Mouse (Mus musculus) left cerebral cortex, adult 8-10 months (tissue): Measurements from ENCODE around the gene Csnk1g1. TPM values are rescaled to one million over a fixed set of nuclear protein-coding genes. Genes with fewer than 3 reads are reported as not detected.

Source experiments
- DNase-seq, 2 experiments: peaks; one replicate each; pipeline ENCODE4 v3.0.0; 2022; ENCODE audit warnings: low spot score in 2 of 2
- total RNA-seq, 4 experiments: library from RNA; stranded (reverse); gene quantifications; 2 replicates each; pipeline ENCODE4 v1.2.4; 2022

The Csnk1g1 gene
- total RNA-seq, 4 experiments from 2014 or later = 33.0 to 48.1 (median 44.8) TPM

DNA sequence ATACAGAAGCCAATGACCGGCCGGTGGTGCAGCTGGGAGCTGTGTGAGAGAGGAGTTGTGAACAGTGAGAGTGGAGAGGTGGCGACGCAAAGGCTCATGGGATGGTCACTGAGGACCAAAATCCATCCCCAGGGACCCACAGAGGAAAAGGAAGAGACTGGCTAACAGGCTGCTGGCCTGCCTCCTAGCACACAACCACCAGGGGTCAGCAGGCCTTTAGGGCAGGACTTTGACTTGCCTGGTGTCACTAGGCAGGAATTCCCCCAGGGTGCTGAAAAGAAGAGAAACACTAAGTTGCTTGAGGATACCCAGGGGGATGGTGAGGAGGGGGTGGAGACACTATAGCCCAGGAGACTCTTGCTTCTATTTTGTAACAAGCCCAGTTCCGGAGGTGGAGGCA, 158.8 kb downstream of the Csnk1g1 start:
- DNase-seq = no peak

DNA sequence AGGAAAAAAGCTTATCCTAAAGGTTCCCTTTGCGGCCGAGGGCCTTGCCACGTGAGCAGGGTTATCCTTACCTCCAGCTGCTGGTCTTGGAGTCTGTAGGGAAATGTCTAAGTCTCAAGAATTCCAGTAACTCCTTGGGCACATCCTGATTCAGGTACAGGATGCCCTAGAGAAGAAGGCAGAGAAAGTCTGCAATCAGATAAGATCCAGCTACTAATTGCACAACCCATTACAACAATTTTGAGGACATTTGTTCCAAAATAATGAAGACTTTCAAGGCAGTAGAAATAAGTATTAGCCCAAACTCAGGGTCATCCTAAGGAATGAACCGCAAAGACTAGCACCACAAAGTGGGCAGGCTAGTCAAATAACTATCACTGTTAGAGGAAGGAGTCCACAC, 159.3 kb downstream of the Csnk1g1 start:
- DNase-seq = no peak

DNA sequence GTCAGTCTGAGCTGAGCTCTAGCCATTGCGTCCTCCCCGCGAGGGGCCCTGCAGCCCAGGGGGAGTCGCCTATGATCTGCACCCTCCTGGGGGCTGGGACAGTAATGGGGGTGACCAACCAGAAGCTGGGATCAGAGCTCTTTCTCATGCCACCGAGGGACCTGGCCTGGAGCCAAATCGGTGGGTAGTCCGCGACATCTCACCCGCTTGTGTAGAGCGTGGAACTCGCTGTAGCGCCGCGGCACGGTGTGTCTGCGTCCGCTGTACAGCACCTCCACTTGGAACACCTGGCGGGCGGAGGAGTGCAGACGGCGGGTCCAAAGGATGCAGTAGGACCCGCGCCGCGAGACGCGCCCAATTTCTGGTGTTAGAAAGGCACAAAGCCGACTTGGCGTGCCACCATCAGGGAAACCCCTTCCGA, 160.3 kb downstream of the Csnk1g1 start:
- no peak for DNase-seq

DNA sequence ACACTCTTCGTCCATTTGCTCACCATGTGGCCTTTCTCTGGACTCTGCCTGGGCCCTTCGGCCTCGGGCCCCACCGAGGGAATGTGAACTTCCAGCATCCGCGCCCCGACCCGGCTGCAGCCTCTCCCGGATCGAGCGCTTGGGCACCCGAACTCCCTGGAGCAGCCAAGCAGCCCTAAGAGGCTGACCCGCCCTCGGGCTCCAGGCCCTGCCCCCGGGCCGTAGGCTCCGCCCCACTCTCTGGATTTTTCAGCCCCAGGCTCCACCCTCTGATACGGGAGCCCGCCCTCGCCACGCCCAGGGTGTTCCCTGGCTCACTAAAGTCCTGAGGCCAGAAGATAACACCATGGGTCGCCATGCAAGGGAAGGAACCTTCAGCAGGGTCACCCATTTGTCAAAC, 160.9 kb downstream of the Csnk1g1 start, which contains the start of gene Snx22:
Gene Snx22, minus strand, starts transcription at position 137 of the 400 bp plus-strand sequence.
- peak; percentile 47 to 61 for DNase-seq

DNA sequence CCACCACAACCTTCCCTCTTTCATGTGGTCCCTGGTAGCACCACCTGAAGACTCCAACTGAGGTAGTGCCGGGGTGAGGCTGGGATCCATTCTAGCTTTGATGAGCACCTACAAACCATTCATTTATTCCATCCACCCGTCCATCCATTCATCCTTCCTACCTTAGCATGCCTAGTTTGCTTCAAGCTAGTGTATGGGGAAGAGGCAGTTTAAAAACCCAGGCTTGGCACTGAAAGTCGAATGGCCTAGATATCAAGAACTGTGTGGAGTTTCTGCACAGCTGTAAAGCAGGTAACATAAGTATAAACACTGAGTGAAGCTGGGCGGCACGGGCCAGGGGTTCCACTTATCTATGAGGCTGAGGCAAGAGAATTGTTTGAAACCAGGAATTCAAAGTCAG, 161.4 kb downstream of the Csnk1g1 start:
- DNase-seq = no peak

DNA sequence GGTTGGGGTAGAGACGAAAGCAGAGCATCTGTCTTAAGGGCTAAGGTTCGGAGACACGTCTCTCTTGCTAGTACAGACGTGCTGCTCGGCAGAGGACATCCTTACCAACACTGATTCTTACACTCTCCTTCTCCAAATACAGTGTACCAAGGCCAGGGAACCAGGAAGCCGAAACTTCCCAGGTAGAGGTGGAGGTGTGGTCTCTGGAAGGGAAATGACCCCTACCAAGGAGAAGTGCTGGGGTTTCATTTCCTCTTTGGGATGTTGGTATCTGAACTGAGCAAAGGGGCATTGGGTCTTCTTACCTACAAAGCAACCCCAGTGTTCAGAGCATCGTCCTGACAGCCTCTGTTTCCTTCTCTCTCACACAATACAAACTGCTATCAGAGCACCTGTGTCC, 164.0 kb downstream of the Csnk1g1 start:
- DNase-seq = no peak

DNA sequence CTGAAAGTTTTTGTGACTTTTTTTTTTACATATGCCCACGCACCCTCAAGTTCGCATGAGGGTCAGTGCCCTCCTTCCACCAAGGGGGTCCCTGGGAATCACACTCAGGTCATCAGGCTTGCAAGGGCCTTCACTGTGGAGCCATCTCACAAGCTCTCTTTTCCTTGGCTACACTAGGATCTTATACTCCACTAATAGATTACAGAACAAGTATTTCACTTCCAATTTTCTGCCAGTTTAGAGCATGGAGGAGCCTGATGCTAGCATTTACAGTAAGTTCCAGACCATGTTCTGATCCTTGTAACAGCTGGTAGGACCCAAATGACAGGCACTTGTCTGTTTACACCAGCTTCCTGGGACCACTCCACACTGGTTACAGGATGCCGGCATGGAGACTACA, 169.3 kb downstream of the Csnk1g1 start:
- no peak for DNase-seq

DNA sequence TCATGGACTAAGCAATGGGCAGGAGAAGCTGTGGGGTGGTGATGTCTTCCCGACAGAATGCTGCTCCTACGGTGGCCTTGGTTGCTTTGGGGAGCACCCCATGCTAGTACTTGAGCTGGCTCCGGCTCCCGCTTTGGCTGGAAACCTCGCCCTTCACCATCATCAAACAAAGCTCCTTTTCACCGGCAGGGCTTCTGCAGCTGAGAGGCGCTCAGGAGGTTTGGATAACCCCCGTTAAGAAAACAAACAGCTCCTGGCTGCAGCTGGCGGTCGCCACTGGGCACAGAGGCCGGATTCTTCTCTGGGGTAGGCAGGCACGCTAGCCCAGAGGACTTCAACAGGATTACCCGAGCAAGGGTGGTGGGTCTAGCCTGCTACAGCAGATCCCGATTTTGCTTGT, 169.8 kb downstream of the Csnk1g1 start:
- no peak for DNase-seq

DNA sequence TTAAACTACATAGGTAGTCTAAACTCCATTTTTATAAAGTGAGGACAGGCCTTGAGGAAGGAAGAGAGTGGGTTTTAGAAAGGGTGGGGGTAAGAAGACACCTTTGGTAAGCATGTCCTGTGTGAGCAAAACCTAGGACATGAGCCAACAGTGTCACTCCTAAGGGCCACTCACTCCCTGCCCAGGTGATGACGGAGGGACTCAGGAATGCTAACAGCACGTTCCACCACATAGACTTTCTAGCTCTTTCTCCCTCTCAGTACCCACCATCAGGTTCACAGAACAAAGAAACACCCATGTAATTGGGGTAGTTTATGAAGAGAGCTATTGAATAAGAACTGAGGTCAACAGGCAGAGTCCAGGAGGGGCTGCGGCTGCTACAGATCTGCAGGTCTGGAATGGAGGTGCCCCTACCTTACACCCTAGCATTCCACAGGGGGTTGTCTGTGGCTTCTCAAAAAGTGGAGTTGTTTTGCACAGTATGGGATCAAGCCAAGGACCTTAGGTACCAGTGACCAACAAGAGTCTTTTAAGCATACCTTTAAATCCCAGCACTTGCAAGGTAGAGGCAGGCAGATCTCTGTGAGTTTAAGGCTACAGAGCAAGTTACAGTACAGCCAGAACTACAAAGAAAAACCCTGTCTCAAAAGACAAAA, 172.2 kb downstream of the Csnk1g1 start:
- no peak for DNase-seq

DNA sequence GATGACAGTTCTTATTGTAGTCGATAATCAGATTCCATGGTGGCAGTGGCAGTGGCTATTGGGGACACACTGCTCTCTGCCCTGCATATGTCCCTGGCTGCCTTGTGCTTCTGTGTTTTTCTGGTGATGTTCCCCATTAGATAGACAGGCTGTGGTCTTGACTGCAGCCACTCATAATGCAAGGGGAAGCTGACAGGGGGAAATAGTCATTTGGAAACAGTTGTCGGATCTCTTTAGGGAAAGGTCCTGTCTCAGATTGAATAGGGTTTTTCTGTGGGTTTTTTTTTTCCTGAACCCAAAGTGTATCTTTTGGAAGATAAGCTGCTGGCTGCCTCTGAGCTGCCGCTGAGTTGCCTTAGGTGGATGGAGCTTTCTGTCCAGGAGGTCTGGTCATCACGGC, 173.3 kb downstream of the Csnk1g1 start:
- DNase-seq = no peak

DNA sequence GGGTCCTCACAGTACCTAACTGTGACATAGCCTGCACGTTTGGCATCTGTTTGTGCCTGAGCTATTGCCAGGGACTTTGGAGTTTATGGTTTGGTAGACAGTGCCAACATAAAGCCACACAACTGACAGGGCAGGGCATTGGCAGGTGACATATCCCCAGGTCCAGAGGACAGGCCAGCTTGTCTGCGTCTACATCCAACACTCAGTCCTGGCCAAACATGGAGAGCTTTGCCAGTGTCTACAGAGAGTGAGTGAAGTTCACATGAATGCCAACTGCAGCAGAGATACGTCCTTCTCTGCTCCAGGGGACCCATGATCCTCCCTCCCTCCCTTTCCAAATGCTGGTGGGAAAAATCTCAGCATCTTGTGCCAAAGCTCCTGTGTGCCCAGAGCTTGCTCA, 175.4 kb downstream of the Csnk1g1 start:
- DNase-seq = no peak

DNA sequence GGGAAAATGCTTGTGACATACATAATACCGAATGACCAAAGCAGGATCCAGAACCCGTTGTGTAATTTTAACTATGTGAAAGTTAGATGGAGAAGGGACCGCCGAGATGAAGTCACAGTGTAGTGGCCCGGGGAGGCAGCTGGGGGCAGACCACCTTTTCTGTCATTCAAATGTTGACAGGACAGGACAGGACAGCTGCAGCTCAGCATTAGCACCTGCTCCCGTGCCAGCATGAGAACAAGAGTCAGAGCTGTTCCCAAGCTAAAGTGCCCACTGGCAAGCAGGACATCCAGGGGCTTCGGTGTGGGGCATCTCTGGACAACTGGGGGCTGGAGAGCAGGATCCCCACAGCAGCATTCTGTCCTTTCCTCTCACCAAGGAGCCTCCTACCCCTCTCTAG, 178.3 kb downstream of the Csnk1g1 start:
- no peak for DNase-seq

DNA sequence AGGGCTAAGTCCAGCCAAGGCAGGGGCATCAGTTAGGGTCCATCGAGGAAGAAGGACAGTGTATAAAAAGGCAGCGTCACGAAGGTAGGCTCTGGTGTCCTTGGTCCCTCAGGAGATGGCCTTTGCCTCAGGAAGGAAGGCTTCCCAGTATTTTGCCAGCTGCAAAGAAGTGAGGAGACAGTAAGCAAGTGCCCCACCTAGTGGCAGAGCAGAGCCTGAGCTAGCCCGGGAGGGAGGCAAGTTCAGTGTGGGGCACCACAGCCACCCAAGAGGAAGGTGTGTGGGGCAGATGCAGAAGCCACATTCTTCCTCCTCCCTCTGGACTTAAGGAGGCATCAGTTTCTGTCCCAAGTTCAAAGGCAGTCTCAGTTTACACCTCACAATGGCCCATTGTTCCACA, 179.7 kb downstream of the Csnk1g1 start:
- no peak for DNase-seq

DNA sequence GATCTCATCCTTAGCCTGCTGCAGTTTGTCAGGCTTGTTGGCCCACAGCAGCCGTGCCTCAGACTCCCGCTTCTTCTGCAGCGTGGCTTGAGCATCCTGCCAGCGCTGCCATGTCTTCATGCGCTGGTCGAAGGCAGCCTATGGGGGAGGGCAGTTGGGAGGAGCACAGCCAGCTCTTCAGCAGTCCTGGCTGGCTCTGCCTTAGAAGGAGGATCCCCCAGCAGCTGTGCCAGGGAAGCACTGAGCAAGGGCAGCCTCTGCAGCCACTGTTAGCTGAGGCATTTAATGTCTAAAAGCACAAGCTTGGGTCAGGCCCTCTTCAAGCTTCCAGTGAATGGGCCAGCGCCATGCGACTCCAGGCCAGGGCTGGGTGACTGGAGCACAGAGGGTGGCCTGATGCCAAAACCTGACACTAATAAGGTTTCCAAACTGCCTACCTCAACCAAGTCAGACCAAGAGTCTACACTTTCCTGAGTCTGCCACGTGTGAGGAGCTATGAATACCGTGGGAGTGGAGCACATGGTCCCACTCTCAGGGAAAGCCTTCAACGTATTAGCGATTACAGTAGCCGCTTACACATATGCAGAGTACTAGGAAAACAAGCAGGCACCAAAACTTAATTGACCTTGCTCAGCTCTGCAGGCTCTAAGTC, 182.0 kb downstream of the Csnk1g1 start:
- DNase-seq = no peak

DNA sequence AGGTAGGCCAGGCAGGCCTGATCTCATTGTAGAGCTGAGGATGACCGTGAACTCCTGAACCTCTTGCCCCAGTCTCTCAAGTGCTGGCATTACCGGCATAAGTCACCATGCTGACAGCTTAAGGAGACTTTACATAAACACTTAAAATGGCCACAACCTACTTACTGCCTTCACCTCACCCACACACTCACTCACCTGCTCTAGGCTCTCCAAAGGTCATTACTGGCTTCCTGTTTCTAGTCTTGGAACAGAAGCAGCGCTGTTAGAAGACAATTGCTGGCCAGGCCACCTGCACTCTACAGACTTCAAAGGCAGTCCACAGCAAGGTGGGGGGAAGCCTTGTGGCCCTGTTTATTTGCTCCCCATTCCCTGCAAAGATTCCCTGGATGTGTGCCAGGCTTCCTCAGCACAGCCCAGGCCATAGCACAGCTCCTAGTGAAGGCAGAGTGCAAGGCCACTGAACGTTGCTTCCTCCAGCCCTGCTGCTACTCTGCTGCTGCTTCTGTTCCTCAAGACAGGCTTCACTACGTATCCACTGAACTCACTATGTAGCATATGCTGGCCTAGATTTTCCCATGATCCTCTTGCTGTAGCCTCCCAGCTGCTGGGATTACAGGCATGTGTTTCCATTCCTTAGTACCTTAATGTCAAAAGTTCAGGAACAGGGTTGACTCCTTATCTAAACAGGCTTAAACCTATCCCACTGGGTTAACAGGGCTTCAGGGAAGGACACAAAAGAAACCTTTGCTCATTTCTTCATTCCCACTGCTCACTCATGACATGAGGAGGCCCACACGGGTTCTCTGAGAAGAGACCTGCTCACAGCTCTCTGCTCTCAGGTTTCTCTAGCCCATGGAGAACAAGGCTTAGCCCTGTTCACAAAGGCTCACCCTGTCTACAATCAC, 182.9 kb downstream of the Csnk1g1 start:
- no peak for DNase-seq

DNA sequence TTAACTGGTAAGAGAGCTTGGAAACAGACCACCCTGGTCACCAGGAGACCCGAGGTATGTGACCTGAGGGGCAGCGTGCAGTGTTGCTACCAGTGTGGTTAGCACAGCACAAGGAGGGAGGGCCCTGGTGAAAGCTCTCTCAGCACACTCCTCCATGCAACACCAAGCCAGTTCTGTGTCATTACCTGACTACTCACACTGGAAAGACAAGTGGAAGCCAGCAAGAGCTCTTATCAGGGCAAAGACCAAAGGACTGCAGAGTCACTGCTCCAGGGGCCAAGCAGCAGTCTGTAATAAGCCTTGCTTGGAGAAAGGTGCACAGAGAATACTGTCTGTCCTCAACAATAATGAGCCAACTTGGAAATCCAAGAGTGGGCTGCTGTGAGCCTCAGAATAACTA, 183.9 kb downstream of the Csnk1g1 start:
- no peak for DNase-seq

Other genes starting within 250 kb of the Csnk1g1 start
- 100 to 1,000 TPM; 221 to 258 (median 249) TPM for gene Oaz2, start 240.9 kb upstream of the Csnk1g1 start, total RNA-seq
- 10 to 100 TPM; 47.1 to 51.9 (median 49.0) TPM for gene Zfp609, start 81.4 kb upstream of the Csnk1g1 start, total RNA-seq
- under 1 TPM in 3 of 4 experiments, not detected in 1; 0.23 to 0.44 (median 0.25) TPM for gene Pclaf, start 18.7 kb upstream of the Csnk1g1 start, total RNA-seq
- 10 to 100 TPM; 34.1 to 37.8 (median 36.4) TPM for gene Trip4, start 130 bp upstream of the Csnk1g1 start, total RNA-seq
- 100 to 1,000 TPM; 147 to 175 (median 159) TPM for gene Ppib, start 151.3 kb downstream of the Csnk1g1 start, total RNA-seq
- gene Snx22, start 160.8 kb downstream of the Csnk1g1 start, total RNA-seq = 1 to 10 TPM; 4.3 to 6.0 (median 5.2) TPM
- 10 to 100 TPM; 76.2 to 82.1 (median 79.1) TPM for gene Snx1, start 217.7 kb downstream of the Csnk1g1 start, total RNA-seq
- 10 to 100 TPM; 25.7 to 26.7 (median 26.5) TPM for gene Ciao2a, start 217.7 kb downstream of the Csnk1g1 start, total RNA-seq
- 1 to 10 TPM; 1.4 to 2.5 (median 1.6) TPM for gene Dapk2, start 249.3 kb downstream of the Csnk1g1 start, total RNA-seq